Mouse (Mus musculus) forebrain, embryonic 15.5 days (tissue): Measurements from ENCODE around the gene Tbcc. TPM values are rescaled to one million over a fixed set of nuclear protein-coding genes. Genes with fewer than 3 reads are reported as not detected.
A peak's percentile ranks its signal among the peaks of the same experiment; 100 is the strongest.

ENCODE experiments used
- ATAC-seq: fragments of 200-750 bp; cut with Nextera tagmentation; replicated peaks from 2 replicates; pipeline ENCODE4 v1.8.0; 2017; ENCODE audit warnings: mild to moderate bottlenecking, moderate TSS enrichment, moderate library complexity
- H3K27ac ChIP-seq: fragments of 300-500 bp; sonication (generic); replicated peaks from 2 replicates; pipeline ENCODE4 v1.5.1; 2015; ENCODE audit warnings: mild to moderate bottlenecking, inconsistent platforms
- H3K27me3 ChIP-seq: fragments of 300-500 bp; sonication (generic); 2 replicates; pipeline ENCODE4 v1.6.1; 2015; ENCODE audit warnings: inconsistent platforms
- H3K36me3 ChIP-seq: fragments of 300-500 bp; sonication (generic); 2 replicates; pipeline ENCODE4 v1.6.1; 2015; ENCODE audit warnings: mild to moderate bottlenecking, inconsistent platforms
- H3K4me1 ChIP-seq: fragments of 300-500 bp; sonication (generic); 2 replicates; pipeline ENCODE4 v1.6.1; 2015; ENCODE audit warnings: inconsistent platforms
- H3K4me2 ChIP-seq: fragments of 300-500 bp; sonication (generic); replicated peaks from 2 replicates; pipeline ENCODE4 v1.6.1; 2015; ENCODE audit warnings: mild to moderate bottlenecking, inconsistent platforms
- H3K4me3 ChIP-seq: fragments of 300-500 bp; sonication (generic); 2 replicates; pipeline ENCODE4 v1.5.1; 2015; ENCODE audit warnings: mild to moderate bottlenecking, inconsistent platforms
- H3K9ac ChIP-seq: fragments of 300-500 bp; sonication (generic); replicated peaks from 2 replicates; pipeline ENCODE4 v1.6.1; 2015; ENCODE audit warnings: mild to moderate bottlenecking, inconsistent platforms
- H3K9me3 ChIP-seq: fragments of 300-500 bp; sonication (generic); 2 replicates; pipeline ENCODE4 v1.6.1; 2016; ENCODE audit warnings: inconsistent platforms
- WGBS: fragments of 180-500 bp; shearing (Covaris S2); methylation state at CpG from one replicate; pipeline ENCODE4 v1.1.7; 2015; ENCODE audit warnings: mixed read lengths; 5-methylcytosine and 5-hydroxymethylcytosine counted together
- polyA plus RNA-seq: library from polyadenylated mRNA; unstranded; fragments of >200 nt; fragmentation: Nextera tagmentation; extraction: Ambion mirVana; gene quantifications from 2 replicates; pipeline ENCODE4 v1.2.1, GENCODE M21; 2015

The Tbcc gene
- polyA plus RNA-seq, 1 experiment from 2014 or later = 65.9 TPM

DNA sequence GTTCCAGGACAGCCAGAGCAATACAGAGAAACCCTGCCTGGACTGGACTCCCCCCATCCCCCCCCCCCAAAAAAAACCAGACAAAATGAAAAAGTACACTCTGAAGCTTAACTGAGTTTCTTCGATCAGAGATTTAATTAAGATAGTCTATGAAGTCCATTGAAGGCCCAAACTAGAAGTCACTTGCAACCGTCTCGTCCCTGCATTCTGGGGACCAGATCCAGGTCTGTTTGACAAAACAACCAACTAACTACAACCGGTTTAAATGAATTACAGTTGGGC lies 34.4 kb upstream of the Tbcc start:
- Histone ChIP-seq H3K36me3 (peaks cover 3% of the 10 kb centered on the region; the same call in 1 of the 2 replicates), H3K4me1 (peaks cover 53% of the 10 kb centered on the region), H3K4me3 (peak overlapping the region; percentile 95), H3K27ac (peak overlapping the region; percentile 100), H3K4me2 (peak overlapping the region; percentile 59), H3K9ac (peak overlapping the region; percentile 100), H3K27me3 (no peaks in the 10 kb centered on the region), H3K9me3 (no peaks in the 10 kb centered on the region)
- WGBS = 16% methylated on average over 4 of the region's 4 CpGs
- no peak for ATAC-seq

DNA sequence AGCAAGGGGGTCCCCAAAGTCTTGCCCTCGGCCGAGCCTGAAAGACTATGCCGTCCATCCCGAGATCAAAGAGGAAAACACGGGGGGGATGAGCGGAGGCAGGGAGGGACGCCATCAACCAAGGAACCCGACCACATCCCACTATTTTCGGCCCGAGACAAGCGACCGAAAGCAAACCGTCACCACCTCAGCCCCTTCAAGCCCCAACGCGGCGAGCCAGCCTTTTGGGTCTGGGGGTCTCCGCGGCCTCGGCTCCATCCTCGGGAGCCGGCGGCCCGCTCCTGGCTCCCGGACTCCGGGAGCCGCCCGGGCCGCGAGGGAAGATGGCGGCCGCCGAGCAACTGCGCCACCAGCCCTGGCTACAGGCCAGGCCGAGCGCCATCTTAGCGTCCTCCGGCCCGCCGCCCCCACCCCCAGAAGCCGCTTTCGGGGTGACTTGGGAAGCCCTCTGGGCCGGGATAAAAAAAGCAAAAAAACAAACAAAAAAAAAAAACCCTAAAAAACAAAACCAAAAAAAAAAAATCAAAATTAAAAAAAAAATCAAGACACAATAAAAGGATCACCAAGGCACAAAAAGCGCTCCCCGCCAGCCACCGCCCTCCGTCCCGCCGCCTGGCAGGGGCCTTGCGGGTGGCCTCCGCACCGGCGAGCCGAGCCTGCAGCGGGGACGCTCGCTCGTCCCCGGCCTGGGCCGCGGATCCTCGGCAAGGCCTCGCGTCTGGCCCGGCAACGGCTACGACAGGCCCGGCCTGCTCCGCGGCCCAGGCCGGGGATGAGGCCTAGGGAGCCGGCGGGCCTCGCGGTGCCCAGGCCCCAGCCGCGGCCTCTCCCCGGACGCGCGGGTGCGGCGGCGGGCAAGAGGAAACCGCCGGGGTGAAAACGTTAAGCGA lies 33.8 kb upstream of the Tbcc start:
- no peaks in the 10 kb centered on the region for H3K9me3 ChIP-seq
- H3K36me3 ChIP-seq = peaks cover 3% of the 10 kb centered on the region; the same call in 1 of the 2 replicates
- H3K27ac ChIP-seq = peak overlapping the region; percentile 100
- H3K4me1 ChIP-seq = peaks cover 53% of the 10 kb centered on the region
- peak; percentile 45 for ATAC-seq
- peak overlapping the region; percentile 59 for H3K4me2 ChIP-seq
- H3K9ac ChIP-seq = peak overlapping the region; percentile 100
- 0% methylated on average over 84 of the region's 87 CpGs for WGBS
- H3K27me3 ChIP-seq = no peaks in the 10 kb centered on the region
- peak overlapping the region; percentile 95 for H3K4me3 ChIP-seq

DNA sequence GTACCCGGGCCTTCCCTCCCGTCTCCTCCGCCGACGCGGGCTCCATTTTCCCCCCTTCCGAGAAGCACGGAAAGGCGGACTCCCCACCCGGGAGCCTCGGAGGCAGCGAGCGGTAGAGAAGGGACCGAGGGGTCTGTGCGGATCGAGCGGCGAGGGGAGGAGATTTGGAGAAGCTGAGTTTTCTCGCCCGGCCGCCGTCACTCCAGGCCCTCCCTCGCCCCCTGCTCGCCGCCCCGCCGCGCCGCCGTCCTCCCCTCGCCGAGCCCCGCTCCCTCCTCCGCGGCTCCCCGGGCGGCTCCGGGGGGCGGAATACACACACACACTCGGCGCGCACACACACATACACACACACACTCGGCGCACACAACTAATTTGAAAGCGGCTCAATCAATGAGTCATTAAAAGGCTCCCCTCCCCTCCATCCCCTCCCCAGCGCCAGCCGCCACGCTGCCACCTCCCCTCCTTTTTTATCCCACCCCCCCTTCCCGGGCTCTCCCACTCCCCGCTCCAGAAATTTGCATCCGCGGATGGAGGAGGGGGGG lies 33.1 kb upstream of the Tbcc start:
- Histone ChIP-seq H3K36me3 (peaks cover 3% of the 10 kb centered on the region; the same call in 1 of the 2 replicates), H3K4me2 (peak overlapping the region; percentile 59), H3K4me1 (peaks cover 53% of the 10 kb centered on the region), H3K4me3 (peak overlapping the region; percentile 95), H3K27ac (peak overlapping the region; percentile 100), H3K9ac (peak overlapping the region; percentile 100), H3K9me3 (no peaks in the 10 kb centered on the region), H3K27me3 (no peaks in the 10 kb centered on the region)
- 0% methylated on average over 23 of the region's 52 CpGs for WGBS
- peak; percentile 78 for ATAC-seq

DNA sequence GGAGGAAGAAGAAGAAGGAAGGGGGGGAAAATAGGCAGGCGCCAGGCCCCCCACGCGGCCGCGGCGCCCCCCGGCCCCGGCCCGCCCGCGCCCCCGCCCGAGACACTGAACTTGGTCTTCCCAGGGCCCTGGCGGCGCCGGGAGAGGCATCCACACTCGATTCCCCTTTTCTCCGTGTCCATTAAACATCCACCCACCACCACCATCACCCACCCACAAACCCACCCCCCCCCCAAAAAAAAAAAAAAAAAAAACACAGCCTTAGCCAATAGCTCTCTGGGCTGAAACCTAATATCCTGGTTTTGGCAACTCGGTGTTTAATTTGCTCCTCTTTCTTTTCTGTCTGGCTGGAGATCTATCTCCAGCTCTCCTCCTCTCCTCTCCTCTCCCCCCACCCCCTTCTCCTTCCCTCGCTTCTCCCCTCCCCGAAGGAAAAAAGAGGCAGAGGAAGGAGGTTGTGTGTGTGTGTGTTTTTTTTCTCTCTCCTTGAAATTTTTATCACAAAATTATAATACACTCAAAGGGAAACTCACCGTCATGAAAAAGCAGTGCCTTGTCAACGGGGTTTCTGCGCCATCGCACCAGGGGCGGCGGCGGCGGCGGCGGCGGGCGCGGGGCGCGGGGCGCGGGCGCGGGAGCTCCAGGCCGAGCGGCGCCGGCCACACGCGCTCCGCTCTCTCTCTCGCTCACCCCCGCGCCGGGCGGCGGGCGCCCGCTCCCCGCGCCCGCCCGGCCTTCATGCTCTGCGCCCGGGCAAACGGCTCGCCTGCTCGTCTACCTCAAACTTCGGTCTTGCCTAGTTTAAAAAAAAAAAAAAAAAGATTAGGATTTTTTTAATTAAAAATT lies 32.4 kb upstream of the Tbcc start, which contains the start of gene Bicral:
Gene Bicral, minus strand, starts transcription at position 580 of the 846 bp plus-strand sequence.
- Histone ChIP-seq H3K4me1 (peaks cover 47% of the 10 kb centered on the region), H3K27me3 (no peaks in the 10 kb centered on the region), H3K9ac (peak within 1 kb of the TSS; percentile 100), H3K36me3 (peaks cover 3% of the 10 kb centered on the region; the same call in 1 of the 2 replicates), H3K4me3 (peak within 1 kb of the TSS; percentile 95), H3K9me3 (no peaks in the 10 kb centered on the region), H3K27ac (peak within 1 kb of the TSS; percentile 100), H3K4me2 (peak within 1 kb of the TSS; percentile 59)
- 0% methylated on average over 53 of the region's 65 CpGs for WGBS
- peak; percentile 61 for ATAC-seq

DNA sequence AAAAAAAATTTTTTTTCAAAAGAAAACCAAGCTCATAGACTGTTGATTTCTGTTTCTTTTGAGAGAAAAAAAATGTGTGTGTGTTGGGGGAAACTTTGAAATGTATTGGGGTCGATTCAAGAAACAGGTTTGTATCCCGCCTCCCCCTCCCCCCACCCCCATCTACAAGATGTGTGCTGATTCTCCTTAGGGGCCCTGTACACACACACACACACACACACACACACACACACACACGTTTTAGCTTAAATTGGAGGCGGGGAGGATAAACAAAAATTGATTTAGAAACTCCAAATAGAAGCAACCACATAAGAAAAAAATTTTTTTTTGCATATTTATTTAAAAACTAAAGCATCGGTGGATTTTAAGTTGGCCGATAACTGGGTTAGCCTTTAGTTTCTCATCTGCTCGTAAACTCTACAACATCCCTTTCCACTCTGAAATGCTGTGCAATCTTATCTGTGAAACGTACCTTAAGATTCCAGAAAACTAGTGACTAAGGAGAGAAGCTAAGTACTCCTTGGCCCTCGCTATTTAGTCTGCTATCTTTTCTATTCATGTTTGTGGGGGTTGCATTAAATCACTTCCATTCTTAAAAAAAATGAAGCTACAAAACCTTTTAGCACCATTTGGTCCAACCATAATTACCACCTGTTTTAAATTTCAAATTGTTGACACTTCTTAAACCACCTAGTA lies 31.6 kb upstream of the Tbcc start:
- H3K4me3 ChIP-seq = peak overlapping the region; percentile 95
- ATAC-seq = no peak
- 16% methylated on average over 9 of the region's 9 CpGs for WGBS
- H3K36me3 ChIP-seq = peaks cover 3% of the 10 kb centered on the region; the same call in 1 of the 2 replicates
- no peaks in the 10 kb centered on the region for H3K9me3 ChIP-seq
- H3K4me2 ChIP-seq = peak overlapping the region; percentile 59
- peak overlapping the region; percentile 100 for H3K9ac ChIP-seq
- peak overlapping the region; percentile 100 for H3K27ac ChIP-seq
- no peaks in the 10 kb centered on the region for H3K27me3 ChIP-seq
- H3K4me1 ChIP-seq = peaks cover 41% of the 10 kb centered on the region

DNA sequence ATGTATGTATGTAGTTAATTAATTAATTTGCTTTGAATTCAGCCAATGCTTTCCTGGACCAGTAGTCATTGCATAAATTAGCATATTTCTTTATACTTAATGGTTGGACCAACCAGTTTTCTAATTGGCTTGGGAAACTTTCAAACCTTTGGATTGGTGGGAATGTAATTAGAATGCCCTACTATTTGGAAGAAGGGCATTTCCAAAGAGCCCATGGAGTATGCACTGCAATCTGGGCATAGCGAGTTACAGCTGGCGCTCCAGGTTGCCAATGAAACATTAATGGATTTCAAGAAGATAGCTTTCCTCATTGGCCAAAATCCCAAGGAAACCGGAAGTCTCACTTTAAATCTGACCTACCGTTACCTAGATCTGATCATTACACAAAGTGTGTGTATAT lies 30.4 kb upstream of the Tbcc start:
- H3K4me3 ChIP-seq = no peak overlapping the region
- H3K4me1 ChIP-seq = peaks cover 29% of the 10 kb centered on the region
- H3K9me3 ChIP-seq = no peaks in the 10 kb centered on the region
- no peak overlapping the region for H3K9ac ChIP-seq
- no peak overlapping the region for H3K4me2 ChIP-seq
- ATAC-seq = peak; percentile 27; the same call in 1 of the 2 replicates
- H3K27me3 ChIP-seq = no peaks in the 10 kb centered on the region
- no peaks in the 10 kb centered on the region for H3K36me3 ChIP-seq
- H3K27ac ChIP-seq = peak overlapping the region; percentile 100
- WGBS = 27% methylated on average over 4 of the region's 4 CpGs

DNA sequence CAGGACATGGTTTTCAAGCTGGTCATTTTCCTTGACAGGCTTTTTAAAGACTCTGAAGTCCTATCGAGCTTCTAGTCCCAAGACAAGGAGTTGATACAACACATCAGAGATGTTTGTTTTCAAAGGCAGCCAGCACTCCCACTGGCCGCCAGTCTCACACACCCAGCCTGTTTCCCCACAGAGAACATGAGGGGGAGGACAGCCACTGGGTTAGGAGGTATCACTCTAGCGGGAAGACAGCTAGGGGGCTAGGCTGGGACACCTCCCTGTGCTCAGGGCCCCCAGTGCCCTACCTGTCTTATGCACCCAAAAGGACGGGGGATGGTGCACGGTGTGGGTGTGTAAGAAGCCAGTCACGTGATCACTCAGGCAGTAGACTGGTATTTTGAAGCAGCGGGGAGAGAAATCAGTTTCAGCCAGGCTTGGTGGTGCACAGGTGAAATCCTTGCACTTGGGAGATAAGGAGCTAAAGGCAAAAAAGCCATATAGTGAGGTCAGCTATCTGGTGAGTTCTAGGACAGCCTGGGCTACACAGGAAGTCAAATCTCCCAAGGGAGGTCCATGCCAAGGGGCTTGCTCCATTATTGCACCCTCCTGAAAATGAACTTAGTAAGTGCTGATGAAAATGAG lies 25.8 kb upstream of the Tbcc start:
- no peak overlapping the region for H3K9ac ChIP-seq
- no peaks in the 10 kb centered on the region for H3K36me3 ChIP-seq
- H3K4me2 ChIP-seq = no peak overlapping the region
- no peak overlapping the region for H3K27ac ChIP-seq
- ATAC-seq = no peak
- H3K4me1 ChIP-seq = peaks cover 11% of the 10 kb centered on the region
- WGBS = 76% methylated on average over 7 of the region's 7 CpGs
- no peaks in the 10 kb centered on the region for H3K27me3 ChIP-seq
- no peaks in the 10 kb centered on the region for H3K9me3 ChIP-seq
- H3K4me3 ChIP-seq = no peak overlapping the region

DNA sequence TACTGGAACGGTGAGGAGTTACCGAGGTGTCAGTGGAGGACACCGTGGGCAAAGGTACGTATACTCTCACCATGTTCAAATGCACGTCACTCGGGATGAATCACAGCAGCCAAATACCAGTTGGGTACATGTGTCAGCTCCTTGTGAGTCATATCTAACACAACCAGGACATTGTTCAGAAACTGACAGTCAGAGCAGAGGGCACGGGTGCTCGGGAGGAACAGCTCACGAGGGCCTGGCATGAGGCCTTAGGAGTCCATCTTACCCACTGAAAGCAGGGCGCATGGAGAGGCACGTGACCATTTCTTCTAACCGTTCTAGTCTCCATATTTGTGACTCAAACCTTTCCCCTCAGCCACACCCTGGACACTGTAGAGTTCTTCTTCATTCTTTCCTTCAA lies 23.6 kb upstream of the Tbcc start:
- no peak for ATAC-seq
- Histone ChIP-seq H3K27ac (no peak overlapping the region), H3K9me3 (no peaks in the 10 kb centered on the region), H3K36me3 (no peaks in the 10 kb centered on the region), H3K27me3 (no peaks in the 10 kb centered on the region), H3K4me3 (no peak overlapping the region), H3K9ac (no peak overlapping the region), H3K4me2 (no peak overlapping the region), H3K4me1 (no peaks in the 10 kb centered on the region)
- WGBS = 93% methylated on average over 12 of the region's 12 CpGs

DNA sequence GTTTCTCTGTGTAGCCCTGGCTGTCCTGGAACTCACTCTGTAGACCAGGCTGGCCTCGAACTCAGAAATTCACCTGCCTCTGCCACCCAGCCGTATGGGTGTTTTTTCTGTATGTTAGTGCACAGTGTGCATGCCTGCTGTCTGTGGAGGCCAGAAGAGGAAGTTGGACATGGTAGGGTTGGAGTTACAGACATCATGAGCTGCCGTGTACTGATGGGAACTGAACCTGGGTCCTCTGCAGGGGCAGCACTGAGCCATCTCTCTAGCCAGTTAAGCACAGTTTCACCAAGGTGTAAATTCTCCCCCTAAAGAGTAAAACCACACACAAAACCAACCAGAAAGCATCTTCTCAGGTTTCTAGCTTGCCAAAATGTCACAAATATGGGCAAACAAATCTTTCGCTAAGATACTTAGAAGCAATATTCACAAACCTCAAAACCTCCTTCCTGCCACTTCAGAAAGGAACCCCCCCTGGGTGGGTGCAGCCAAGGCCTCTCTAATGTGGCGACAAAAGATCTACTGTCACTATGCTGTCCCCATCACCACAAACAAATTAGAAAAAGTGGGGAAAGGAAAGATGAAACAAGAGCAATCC lies 20.2 kb upstream of the Tbcc start:
- no peaks in the 10 kb centered on the region for H3K4me1 ChIP-seq
- no peaks in the 10 kb centered on the region for H3K36me3 ChIP-seq
- WGBS = 94% methylated on average over 5 of the region's 5 CpGs
- H3K4me3 ChIP-seq = no peak overlapping the region
- no peaks in the 10 kb centered on the region for H3K9me3 ChIP-seq
- H3K27me3 ChIP-seq = no peaks in the 10 kb centered on the region
- H3K4me2 ChIP-seq = no peak overlapping the region
- ATAC-seq = no peak
- no peak overlapping the region for H3K27ac ChIP-seq
- H3K9ac ChIP-seq = no peak overlapping the region

DNA sequence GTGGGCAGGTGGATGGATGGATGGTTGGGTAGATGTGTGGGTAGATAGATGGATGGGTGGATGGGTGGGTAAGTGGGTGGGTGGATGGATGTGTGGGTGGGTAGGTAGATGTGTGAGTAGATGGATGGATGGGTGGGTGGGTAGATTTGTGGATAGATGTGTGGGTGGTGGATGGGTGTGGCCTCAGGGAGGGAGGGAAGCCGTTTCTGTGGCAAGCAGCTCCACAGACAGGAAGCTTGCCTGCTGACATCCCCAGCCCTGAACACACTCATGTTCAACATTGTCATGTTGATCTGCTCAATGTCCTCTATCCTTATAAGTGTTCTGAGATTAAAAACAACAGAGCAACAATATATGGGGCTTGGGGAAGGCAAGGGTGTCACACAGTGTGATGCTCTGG lies 19.6 kb upstream of the Tbcc start:
- Histone ChIP-seq H3K9ac (no peak overlapping the region), H3K27me3 (no peaks in the 10 kb centered on the region), H3K4me1 (no peaks in the 10 kb centered on the region), H3K4me2 (no peak overlapping the region), H3K9me3 (no peaks in the 10 kb centered on the region), H3K4me3 (no peak overlapping the region), H3K27ac (no peak overlapping the region), H3K36me3 (no peaks in the 10 kb centered on the region)
- 79% methylated on average over 1 of the region's 1 CpGs for WGBS
- no peak for ATAC-seq

DNA sequence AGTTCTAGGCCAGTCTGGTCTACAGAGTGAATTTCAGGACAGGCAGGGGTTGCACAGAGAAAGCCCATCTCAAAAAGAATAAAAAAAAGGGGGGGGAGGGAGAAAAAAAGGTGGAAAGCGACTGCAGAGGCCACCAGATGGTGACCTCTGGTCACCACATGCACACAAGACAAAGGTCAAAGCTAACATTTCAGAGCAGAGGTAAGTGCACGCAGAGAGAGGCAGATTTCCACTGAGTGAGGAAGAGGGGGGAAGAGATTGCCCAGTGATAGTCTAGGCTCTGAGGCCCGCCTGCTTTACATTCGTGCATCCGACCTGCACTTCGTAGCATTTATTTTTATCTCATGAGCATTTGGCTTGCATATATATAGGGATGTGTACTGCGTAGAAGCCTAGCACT lies 17.7 kb upstream of the Tbcc start:
- WGBS = 87% methylated on average over 7 of the region's 7 CpGs
- no peaks in the 10 kb centered on the region for H3K36me3 ChIP-seq
- ATAC-seq = no peak

More for the DNA sequence above, 17.7 kb upstream of the Tbcc start:
- no peaks in the 10 kb centered on the region for H3K27me3 ChIP-seq
- H3K4me1 ChIP-seq = no peaks in the 10 kb centered on the region
- H3K9ac ChIP-seq = no peak overlapping the region
- no peak overlapping the region for H3K4me2 ChIP-seq
- H3K27ac ChIP-seq = no peak overlapping the region
- no peaks in the 10 kb centered on the region for H3K9me3 ChIP-seq
- H3K4me3 ChIP-seq = no peak overlapping the region
